11 mouse cellular contexts compared by ENCODE assay signal in genomic region chr12:26842696-26843095, GRCm38 (mm10).
DNase-seq lines count a peak whose midpoint lies in the region; ATAC-seq lines count a peak whose summit lies in the region.
"Had no signal": no experiment of that assay in that cellular context is flagged by ENCODE, and none has a peak within 500 bp of the region (broad histone marks: within the 10 kb centered on the region; RNA-seq: fewer than 3 reads in every experiment).

No protein-coding gene starts in this region.

- no peak overlapping the region for H3K4me3 ChIP-seq in hindbrain, embryonic 10.5 days
- no peak overlapping the region for H3K4me3 ChIP-seq in hindbrain, embryonic 16.5 days (ENCODE audit: low read length)
- no peak overlapping the region for H3K4me3 ChIP-seq in neural tube, embryonic 13.5 days
- H3K4me3 ChIP-seq: forebrain, embryonic 12.5 days; limb, embryonic 15.5 days had no signal

- H3K9ac ChIP-seq in hindbrain, embryonic 16.5 days (ENCODE audit: low read depth, low read length) = no peak overlapping the region
- H3K9ac ChIP-seq in neural tube, embryonic 13.5 days = no peak overlapping the region
- H3K9ac ChIP-seq: forebrain, embryonic 12.5 days; limb, embryonic 15.5 days had no signal

- H3K27ac ChIP-seq in hindbrain, embryonic 10.5 days = peak overlapping the region; percentile 35; the same call in 1 of the 2 replicates
- H3K27ac ChIP-seq in hindbrain, embryonic 16.5 days (ENCODE audit: low read depth, low read length) = no peak overlapping the region
- H3K27ac ChIP-seq in neural tube, embryonic 13.5 days (replicated peaks) = peak overlapping the region; percentile 64
- H3K27ac ChIP-seq: forebrain, embryonic 12.5 days; limb, embryonic 15.5 days had no signal

- no peaks in the 10 kb centered on the region for H3K36me3 ChIP-seq in hindbrain, embryonic 10.5 days
- no peaks in the 10 kb centered on the region for H3K36me3 ChIP-seq in hindbrain, embryonic 16.5 days (ENCODE audit: control insufficient read depth, insufficient read depth, low read length)
- no peaks in the 10 kb centered on the region for H3K36me3 ChIP-seq in neural tube, embryonic 13.5 days
- H3K36me3 ChIP-seq: forebrain, embryonic 12.5 days; limb, embryonic 15.5 days had no signal

- WGBS in hindbrain, embryonic 10.5 days = 53% methylated on average over 5 of the region's 5 CpGs
- WGBS in hindbrain, embryonic 16.5 days = 37% methylated on average over 5 of the region's 5 CpGs
- WGBS in neural tube, embryonic 13.5 days = 4% methylated on average over 5 of the region's 5 CpGs

- peaks cover 15% of the 10 kb centered on the region; the same call in 1 of the 2 replicates for H3K4me1 ChIP-seq in hindbrain, embryonic 10.5 days (replicated peaks)
- H3K4me1 ChIP-seq in hindbrain, embryonic 16.5 days (ENCODE audit: control insufficient read depth, insufficient read depth, low read depth, low read length) = no peaks in the 10 kb centered on the region
- H3K4me1 ChIP-seq in neural tube, embryonic 13.5 days (replicated peaks) = peaks cover 17% of the 10 kb centered on the region
- H3K4me1 ChIP-seq: forebrain, embryonic 12.5 days; limb, embryonic 15.5 days had no signal

- DNase-seq in hindbrain, embryonic 10.5 days (ENCODE audit: low spot score) = no peak
- DNase-seq in adrenal gland, postnatal 10 days = peak; percentile 55
- peak; percentile 58 for DNase-seq in embryo, embryonic 9.5 days (ENCODE audit: extremely low spot score)
- DNase-seq in right cerebral cortex, postnatal 14 days = no peak
- DNase-seq in lung, postnatal 14 days = no peak
- DNase-seq: gastrocnemius, postnatal 25 days; thymus, adult 2 months had no signal

- H3K27me3 ChIP-seq in hindbrain, embryonic 10.5 days (ENCODE audit: insufficient read depth, poor library complexity, severe bottlenecking) = no peaks in the 10 kb centered on the region
- no peaks in the 10 kb centered on the region for H3K27me3 ChIP-seq in hindbrain, embryonic 16.5 days (replicated peaks; ENCODE audit: control insufficient read depth, insufficient read depth, low read length)
- H3K27me3 ChIP-seq in neural tube, embryonic 13.5 days = no peaks in the 10 kb centered on the region
- H3K27me3 ChIP-seq: forebrain, embryonic 12.5 days; limb, embryonic 15.5 days had no signal

- no peak overlapping the region for H3K4me2 ChIP-seq in hindbrain, embryonic 16.5 days (ENCODE audit: low read length)
- no peak overlapping the region for H3K4me2 ChIP-seq in neural tube, embryonic 13.5 days
- H3K4me2 ChIP-seq: forebrain, embryonic 12.5 days; limb, embryonic 15.5 days had no signal

- H3K9me3 ChIP-seq in hindbrain, embryonic 10.5 days = no peaks in the 10 kb centered on the region
- H3K9me3 ChIP-seq in hindbrain, embryonic 16.5 days (ENCODE audit: control insufficient read depth, low read length) = no peaks in the 10 kb centered on the region
- H3K9me3 ChIP-seq in neural tube, embryonic 13.5 days = no peaks in the 10 kb centered on the region
- H3K9me3 ChIP-seq: forebrain, embryonic 12.5 days; limb, embryonic 15.5 days had no signal

- no peak for ATAC-seq in hindbrain, embryonic 16.5 days
- no peak for ATAC-seq in neural tube, embryonic 13.5 days (ENCODE audit: low read depth)

Comparison
In these comparisons a context has a peak if more than half of its experiments do, and no peak if none do; other contexts are left out.
1. DNase-seq: peak in adrenal gland, postnatal 10 days (single experiment) and embryo, embryonic 9.5 days (single experiment); none in hindbrain, embryonic 10.5 days (single experiment), right cerebral cortex, postnatal 14 days (single experiment) and lung, postnatal 14 days (single experiment).